Mouse (Mus musculus): ENCODE data around the gene Kansl1. TPM values are rescaled to one million over a fixed set of nuclear protein-coding genes. Genes with fewer than 3 reads are reported as not detected.

The Kansl1 gene
- total RNA-seq, 2 experiments from 2014 or later, result 78.6 to 80.0 TPM

GRCm38 (mm10) chr11:104316685-104317400 lies 151.8 kb downstream of the Kansl1 start:
- H3K27ac ChIP-seq, result peak overlapping the region; percentile 16; the same call in 1 of the 2 replicates

GRCm38 (mm10) chr11:104315703-104316102 lies 153.0 kb downstream of the Kansl1 start:
- Histone ChIP-seq H3K4me3 (no peak overlapping the region), H3K27ac (no peak overlapping the region)
- peak; percentile 95 for TF ChIP-seq CTCF (IDR thresholded peaks at IDR 0.05)
- DNase-seq (ENCODE audit: extremely low spot score in 1 of 2, low spot score in 2 of 2), result peak; percentile 66 to 81
- intact Hi-C loops (cut with DNase I), result loop anchor here (2.0 to 10.0 kb wide), 3 partner anchors 145 to 809 kb away; partner anchors contain the start of gene Mettl2

More at GRCm38 (mm10) chr11:104316685-104317400, 151.8 kb downstream of the Kansl1 start:
- TF ChIP-seq CTCF (IDR thresholded peaks at IDR 0.05), result no peak
- H3K4me3 ChIP-seq, result no peak overlapping the region
- DNase-seq (ENCODE audit: extremely low spot score in 1 of 2, low spot score in 2 of 2), result no peak
- intact Hi-C loops (cut with DNase I), result loop anchor here (2.0 to 10.0 kb wide), 3 partner anchors 144 to 808 kb away; partner anchors contain the start of gene Mettl2

- peak; percentile 66 for TF ChIP-seq CTCF (IDR thresholded peaks at IDR 0.05)
- intact Hi-C loops (cut with DNase I), result loop anchor here (10.0 kb wide), 1 partner anchor 813 kb away; the partner anchor contains the start of gene Mettl2
- Histone ChIP-seq H3K27ac (no peak overlapping the region), H3K4me3 (no peak overlapping the region)
- DNase-seq (ENCODE audit: extremely low spot score in 1 of 2, low spot score in 2 of 2), result no peak
Observed at GRCm38 (mm10) chr11:104311643-104312042, 157.0 kb downstream of the Kansl1 start.

GRCm38 (mm10) chr11:104310226-104310887 lies 158.3 kb downstream of the Kansl1 start:
- DNase-seq (ENCODE audit: extremely low spot score in 1 of 2, low spot score in 2 of 2), result no peak
- Histone ChIP-seq H3K27ac (peak overlapping the region; percentile 40; the same call in 1 of the 2 replicates), H3K4me3 (no peak overlapping the region)
- intact Hi-C loops (cut with DNase I), result loop anchor here (10.0 kb wide), 1 partner anchor 814 kb away; the partner anchor contains the start of gene Mettl2
- no peak for TF ChIP-seq CTCF (IDR thresholded peaks at IDR 0.05)

- no peak overlapping the region for H3K4me3 ChIP-seq
- intact Hi-C loops (cut with DNase I), result loop anchor here (10.0 kb wide), 1 partner anchor 815 kb away; the partner anchor contains the start of gene Mettl2
- DNase-seq (ENCODE audit: extremely low spot score in 1 of 2, low spot score in 2 of 2), result no peak
- no peak for TF ChIP-seq CTCF (IDR thresholded peaks at IDR 0.05)
- H3K27ac ChIP-seq, result peak overlapping the region; percentile 40
Observed at GRCm38 (mm10) chr11:104309377-104310225, 159.1 kb downstream of the Kansl1 start.

- intact Hi-C loops (cut with DNase I), result no loop called here
- Histone ChIP-seq H3K4me3 (no peak overlapping the region), H3K27ac (no peak overlapping the region)
- no peak for TF ChIP-seq CTCF (IDR thresholded peaks at IDR 0.05)
- no peak for DNase-seq (ENCODE audit: extremely low spot score in 1 of 2, low spot score in 2 of 2)
Observed at GRCm38 (mm10) chr11:104307136-104307535, 161.5 kb downstream of the Kansl1 start.

- DNase-seq (ENCODE audit: extremely low spot score in 1 of 2, low spot score in 2 of 2), result no peak
- no peak for TF ChIP-seq CTCF (IDR thresholded peaks at IDR 0.05)
- H3K4me3 ChIP-seq, result no peak overlapping the region
- H3K27ac ChIP-seq, result no peak overlapping the region
- intact Hi-C loops (cut with DNase I), result no loop called here
Observed at GRCm38 (mm10) chr11:104306483-104306882, 162.2 kb downstream of the Kansl1 start.

GRCm38 (mm10) chr11:104305711-104306110 lies 162.9 kb downstream of the Kansl1 start:
- no peak for DNase-seq (ENCODE audit: extremely low spot score in 1 of 2, low spot score in 2 of 2)
- intact Hi-C loops (cut with DNase I), result no loop called here
- no peak for TF ChIP-seq CTCF (IDR thresholded peaks at IDR 0.05)
- no peak overlapping the region for H3K27ac ChIP-seq
- H3K4me3 ChIP-seq, result no peak overlapping the region

- Histone ChIP-seq H3K27ac (peak overlapping the region; percentile 2; the same call in 1 of the 2 replicates), H3K4me3 (no peak overlapping the region)
- no peak for TF ChIP-seq CTCF (IDR thresholded peaks at IDR 0.05)
- intact Hi-C loops (cut with DNase I), result no loop called here
- DNase-seq (ENCODE audit: extremely low spot score in 1 of 2, low spot score in 2 of 2), result no peak
Observed at GRCm38 (mm10) chr11:104303088-104303960, 165.3 kb downstream of the Kansl1 start.

- H3K27ac ChIP-seq, result peak overlapping the region; percentile 59
- TF ChIP-seq CTCF (IDR thresholded peaks at IDR 0.05), result no peak
- peak; percentile 46 to 59 for DNase-seq (ENCODE audit: extremely low spot score in 1 of 2, low spot score in 2 of 2)
- intact Hi-C loops (cut with DNase I), result no loop called here
- H3K4me3 ChIP-seq, result no peak overlapping the region
Observed at GRCm38 (mm10) chr11:104302628-104303027, 166.0 kb downstream of the Kansl1 start.

Data from left cerebral cortex, adult 2 months (tissue).